Mouse (Mus musculus) forebrain, postnatal 0 days (tissue): ENCODE data around the gene Aspa. TPM values are rescaled to one million over a fixed set of nuclear protein-coding genes. Genes with fewer than 3 reads are reported as not detected.
"Not testable (repeated sequence)": the region's sequence is repeated elsewhere in the genome, so short reads cannot be mapped to it uniquely, and the experiment has no call there.

Experiments used
- ATAC-seq: fragments of 200-750 bp; cut with Nextera tagmentation; 2 replicates; pipeline ENCODE4 v1.8.0; 2017; ENCODE audit warnings: mild to moderate bottlenecking, moderate library complexity
- DNase-seq: peaks from one replicate; pipeline ENCODE4 v3.0.0-alpha.2; 2015
- H3K27ac ChIP-seq: fragments of 300-500 bp; sonication (generic); 2 replicates; pipeline ENCODE4 v1.5.1; 2014; ENCODE audit warnings: low read depth, mild to moderate bottlenecking, antibody characterized with exemption, low read length, moderate library complexity, mixed read lengths
- H3K27me3 ChIP-seq: fragments of 300-500 bp; sonication (generic); 2 replicates; pipeline ENCODE4 v1.6.1; 2014; ENCODE audit warnings: mild to moderate bottlenecking, low read length, mixed read lengths; ENCODE audit not compliant: insufficient read depth
- H3K36me3 ChIP-seq: fragments of 300-500 bp; sonication (generic); 2 replicates; pipeline ENCODE4 v1.6.1; 2014; ENCODE audit warnings: mild to moderate bottlenecking, moderate library complexity; ENCODE audit not compliant: insufficient read depth
- H3K4me1 ChIP-seq: fragments of 300-500 bp; sonication (generic); 2 replicates; pipeline ENCODE4 v1.6.1; 2014; ENCODE audit warnings: antibody characterized with exemption; ENCODE audit not compliant: insufficient read depth
- H3K4me2 ChIP-seq: fragments of 300-500 bp; sonication (generic); 2 replicates; pipeline ENCODE4 v1.6.1; 2014; ENCODE audit warnings: low read depth, mild to moderate bottlenecking, moderate library complexity
- H3K4me3 ChIP-seq: fragments of 300-500 bp; sonication (generic); 2 replicates; pipeline ENCODE4 v1.5.1; 2014; ENCODE audit warnings: low read depth, low read length, mixed read lengths
- H3K9ac ChIP-seq: fragments of 300-500 bp; sonication (generic); 2 replicates; pipeline ENCODE4 v1.6.1; 2014; ENCODE audit warnings: mild to moderate bottlenecking
- H3K9me3 ChIP-seq: fragments of 300-500 bp; sonication (generic); 2 replicates; pipeline ENCODE4 v1.6.1; 2016; ENCODE audit warnings: low read length
- CTCF ChIP-seq: sonication (generic); IDR thresholded peaks from 2 replicates; pipeline ENCODE4 v1.5.1; 2016; ENCODE audit warnings: antibody characterized with exemption, control low read depth, low read depth
- WGBS: fragments of 180-500 bp; shearing (Covaris S2); extraction: QIAGEN DNeasy Blood & Tissue Kit; methylation state at CpG from one replicate; pipeline ENCODE4 v1.1.7; 2014; 5-methylcytosine and 5-hydroxymethylcytosine counted together
- polyA plus RNA-seq: library from polyadenylated mRNA; unstranded; fragments of >200 nt; fragmentation: Nextera tagmentation; extraction: Ambion mirVana; gene quantifications from 2 replicates; pipeline ENCODE4 v1.2.1, GENCODE M21; 2015
- total RNA-seq: library from RNA; depleted of rRNA; stranded (reverse); fragments of >200 nt; gene quantifications from 2 replicates; pipeline ENCODE4 v1.2.3, GENCODE M21; 2014

Gene Aspa
- total and polyA plus RNA-seq, 2 experiments from 2014 or later = 4.1 to 4.3 TPM

- WGBS = 71% methylated on average over 9 of the region's 9 CpGs
- H3K36me3 ChIP-seq = no peaks in the 10 kb centered on the region
Measured at GRCm38 (mm10) chr11:73323906-73324830, 5.2 kb downstream of the Aspa start.

GRCm38 (mm10) chr11:73321064-73321463, 8.3 kb downstream of the Aspa start:
- not testable (repeated sequence) for ATAC-seq, H3K9ac ChIP-seq, H3K27me3 ChIP-seq, DNase-seq, H3K36me3 ChIP-seq, H3K4me1 ChIP-seq, H3K4me3 ChIP-seq, H3K9me3 ChIP-seq, H3K27ac ChIP-seq, H3K4me2 ChIP-seq
- 95% methylated on average over 13 of the region's 13 CpGs for WGBS

More at GRCm38 (mm10) chr11:73323906-73324830, 5.2 kb downstream of the Aspa start:
- Histone ChIP-seq H3K4me2 (no peak overlapping the region), H3K4me3 (no peak overlapping the region), H3K27ac (no peak overlapping the region), H3K27me3 (no peaks in the 10 kb centered on the region), H3K9ac (no peak overlapping the region), H3K4me1 (no peaks in the 10 kb centered on the region), H3K9me3 (no peaks in the 10 kb centered on the region)
- TF ChIP-seq CTCF = no peak
- DNase-seq (no peak), ATAC-seq (no peak)

- H3K9me3 ChIP-seq, H3K27ac ChIP-seq, H3K9ac ChIP-seq, H3K4me2 ChIP-seq, H3K4me1 ChIP-seq, DNase-seq, H3K36me3 ChIP-seq, H3K27me3 ChIP-seq, H3K4me3 ChIP-seq, ATAC-seq: not testable (repeated sequence)
- WGBS = 88% methylated on average over 2 of the region's 2 CpGs
Measured at GRCm38 (mm10) chr11:73318581-73318980, 10.8 kb downstream of the Aspa start.

DNA sequence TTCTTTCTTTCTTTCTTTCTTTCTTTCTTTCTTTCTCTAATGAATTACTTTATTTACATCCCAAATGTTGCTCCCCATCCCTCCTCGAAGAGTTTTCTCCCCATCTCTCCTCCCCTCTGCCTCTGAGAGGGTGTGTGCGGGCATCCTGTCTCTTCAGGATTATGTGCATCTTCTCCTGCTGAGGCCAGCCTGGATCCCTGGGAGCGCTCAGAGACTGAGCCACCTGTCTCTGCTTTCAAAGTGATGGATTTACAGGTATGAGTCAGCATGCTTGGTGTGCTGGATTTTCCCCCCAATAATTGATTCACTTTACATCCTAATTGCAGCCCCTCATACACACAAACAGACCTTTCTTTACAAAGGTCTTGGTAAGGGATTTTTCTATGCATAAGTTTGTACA, 13.4 kb downstream of the Aspa start:
- Histone ChIP-seq H3K4me1 (no peaks in the 10 kb centered on the region), H3K36me3 (no peaks in the 10 kb centered on the region), H3K9ac (no peak overlapping the region), H3K9me3 (no peaks in the 10 kb centered on the region), H3K27ac (no peak overlapping the region), H3K27me3 (no peaks in the 10 kb centered on the region), H3K4me3 (no peak overlapping the region), H3K4me2 (no peak overlapping the region)
- WGBS = 51% methylated on average over 3 of the region's 3 CpGs
- TF ChIP-seq CTCF = no peak
- no peak for ATAC-seq
- DNase-seq = no peak

DNA sequence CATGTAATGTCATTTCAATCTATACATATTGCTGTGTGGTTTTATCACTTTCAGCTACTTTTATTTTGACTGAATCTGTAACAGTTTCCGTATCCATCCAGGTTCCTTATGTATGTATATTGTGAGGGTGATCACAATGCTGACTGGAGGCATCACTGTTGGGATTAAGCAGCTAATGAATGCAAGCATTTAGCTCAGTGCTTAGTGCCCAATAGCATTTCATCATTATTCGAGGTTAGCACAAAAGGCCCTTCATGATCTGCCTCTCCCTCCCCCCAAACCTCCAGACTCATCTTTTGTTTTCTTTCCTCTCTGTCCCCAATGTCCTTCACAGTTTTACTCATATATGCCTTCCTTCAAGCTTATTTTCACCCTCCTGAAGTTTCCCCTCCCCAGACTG, 26.3 kb downstream of the Aspa start:
- no peak for ATAC-seq
- no peak for TF ChIP-seq CTCF
- DNase-seq = no peak
- Histone ChIP-seq H3K9ac (no peak overlapping the region), H3K4me3 (no peak overlapping the region), H3K27ac (no peak overlapping the region), H3K9me3 (no peaks in the 10 kb centered on the region), H3K36me3 (no peaks in the 10 kb centered on the region), H3K4me2 (no peak overlapping the region), H3K27me3 (no peaks in the 10 kb centered on the region), H3K4me1 (no peaks in the 10 kb centered on the region)
- 3% methylated on average over 2 of the region's 2 CpGs for WGBS

DNA sequence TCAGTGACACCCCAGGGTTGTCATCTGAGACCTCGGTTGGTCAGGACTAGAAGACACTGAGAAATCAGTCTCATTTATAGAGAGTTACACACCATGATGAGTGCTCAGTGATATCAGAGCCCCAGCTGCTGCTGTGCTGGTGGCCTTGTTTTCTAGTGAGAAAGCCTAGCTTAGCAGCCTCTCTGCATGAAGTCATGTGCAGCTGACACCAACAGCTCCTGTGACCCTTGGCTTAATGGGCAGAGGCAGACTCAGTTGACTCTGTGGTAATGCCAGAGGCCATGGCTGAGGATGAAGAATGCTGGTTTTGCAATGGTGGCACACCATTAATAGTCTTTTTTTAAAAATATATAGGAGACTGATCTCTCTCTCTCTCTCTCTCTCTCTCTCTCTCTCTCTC, 39.8 kb downstream of the Aspa start:
- no peak for DNase-seq
- Histone ChIP-seq H3K4me3 (no peak overlapping the region), H3K4me1 (no peaks in the 10 kb centered on the region), H3K4me2 (no peak overlapping the region), H3K36me3 (no peaks in the 10 kb centered on the region), H3K9me3 (no peaks in the 10 kb centered on the region), H3K27ac (no peak overlapping the region), H3K27me3 (no peaks in the 10 kb centered on the region), H3K9ac (no peak overlapping the region)
- 90% methylated on average over 1 of the region's 1 CpGs for WGBS
- no peak for ATAC-seq
- no peak for TF ChIP-seq CTCF

- H3K9ac ChIP-seq = no peak overlapping the region
- no peaks in the 10 kb centered on the region for H3K27me3 ChIP-seq
- H3K4me2 ChIP-seq = no peak overlapping the region
- H3K4me1 ChIP-seq = no peaks in the 10 kb centered on the region
- ATAC-seq = no peak
- no peak for DNase-seq
- no peak for TF ChIP-seq CTCF
- no peak overlapping the region for H3K4me3 ChIP-seq
- H3K27ac ChIP-seq = no peak overlapping the region
- no peaks in the 10 kb centered on the region for H3K36me3 ChIP-seq
- H3K9me3 ChIP-seq = no peaks in the 10 kb centered on the region
Measured at GRCm38 (mm10) chr11:73284351-73284750, 45.0 kb downstream of the Aspa start.
